Mouse (Mus musculus) hindbrain, embryonic 16.5 days (tissue): ENCODE data around the gene Acsm5. TPM values are rescaled to one million over a fixed set of nuclear protein-coding genes. Genes with fewer than 3 reads are reported as not detected.

Experiments
- ATAC-seq: fragments of 200-750 bp; cut with Nextera tagmentation; 2 replicates; pipeline ENCODE4 v1.8.0; 2017; ENCODE audit warnings: moderate TSS enrichment, moderate library complexity
- H3K27ac ChIP-seq: fragments of 300-500 bp; sonication (generic); 2 replicates; pipeline ENCODE4 v1.5.1; 2014; ENCODE audit warnings: low read depth, mild to moderate bottlenecking, control low read depth, low read length, moderate library complexity
- H3K27me3 ChIP-seq: fragments of 300-500 bp; sonication (generic); replicated peaks from 2 replicates; pipeline ENCODE4 v1.6.1; 2014; ENCODE audit warnings: low read length; ENCODE audit not compliant: control insufficient read depth, insufficient read depth
- H3K36me3 ChIP-seq: fragments of 300-500 bp; sonication (generic); 2 replicates; pipeline ENCODE4 v1.6.1; 2014; ENCODE audit warnings: mild to moderate bottlenecking, low read length, moderate library complexity, mixed read lengths; ENCODE audit not compliant: control insufficient read depth, insufficient read depth
- H3K4me1 ChIP-seq: fragments of 300-500 bp; sonication (generic); 2 replicates; pipeline ENCODE4 v1.6.1; 2014; ENCODE audit warnings: low read depth, low read length; ENCODE audit not compliant: control insufficient read depth, insufficient read depth
- H3K4me2 ChIP-seq: fragments of 300-500 bp; sonication (generic); 2 replicates; pipeline ENCODE4 v1.6.1; 2014; ENCODE audit warnings: mild to moderate bottlenecking, low read length, control low read depth, moderate library complexity
- H3K4me3 ChIP-seq: fragments of 300-500 bp; sonication (generic); 2 replicates; pipeline ENCODE4 v1.5.1; 2014; ENCODE audit warnings: mild to moderate bottlenecking, low read length, control low read depth, moderate library complexity
- H3K9ac ChIP-seq: fragments of 300-500 bp; sonication (generic); 2 replicates; pipeline ENCODE4 v1.6.1; 2014; ENCODE audit warnings: low read depth, mild to moderate bottlenecking, control low read depth, low read length, moderate library complexity
- H3K9me3 ChIP-seq: fragments of 300-500 bp; sonication (generic); 2 replicates; pipeline ENCODE4 v1.6.1; 2014; ENCODE audit warnings: mild to moderate bottlenecking, low read length, moderate library complexity; ENCODE audit not compliant: control insufficient read depth
- WGBS: fragments of 180-500 bp; shearing (Covaris S2); extraction: QIAGEN DNeasy Blood & Tissue Kit; methylation state at CpG from one replicate; pipeline ENCODE4 v1.1.7; 2014; 5-methylcytosine and 5-hydroxymethylcytosine counted together
- polyA plus RNA-seq: library from polyadenylated mRNA; unstranded; fragments of >200 nt; fragmentation: Nextera tagmentation; extraction: Ambion mirVana; gene quantifications from 2 replicates; pipeline ENCODE4 v1.2.1, GENCODE M21; 2015

The Acsm5 gene
- polyA plus RNA-seq, 1 experiment from 2014 or later = 0.33 TPM

GRCm38 (mm10) chr7:119516272-119516558 lies 3.0 kb upstream of the Acsm5 start:
- no peak overlapping the region for H3K9ac ChIP-seq
- no peak overlapping the region for H3K27ac ChIP-seq
- no peaks in the 10 kb centered on the region for H3K36me3 ChIP-seq
- no peaks in the 10 kb centered on the region for H3K9me3 ChIP-seq
- 84% methylated on average over 7 of the region's 7 CpGs for WGBS
- no peak overlapping the region for H3K4me3 ChIP-seq
- ATAC-seq = no peak
- H3K4me1 ChIP-seq = no peaks in the 10 kb centered on the region
- no peaks in the 10 kb centered on the region for H3K27me3 ChIP-seq
- no peak overlapping the region for H3K4me2 ChIP-seq

GRCm38 (mm10) chr7:119519654-119520053 lies 391 bp downstream of the Acsm5 start:
- Histone ChIP-seq H3K27ac (no peak overlapping the region), H3K36me3 (no peaks in the 10 kb centered on the region), H3K9ac (no peak overlapping the region), H3K4me3 (no peak overlapping the region), H3K4me2 (no peak overlapping the region), H3K27me3 (no peaks in the 10 kb centered on the region), H3K9me3 (no peaks in the 10 kb centered on the region), H3K4me1 (no peaks in the 10 kb centered on the region)
- ATAC-seq = 0 out of 2 replicates have a peak, but pooled peaks have one; percentile 30
- WGBS = 57% methylated on average over 5 of the region's 5 CpGs

DNA sequence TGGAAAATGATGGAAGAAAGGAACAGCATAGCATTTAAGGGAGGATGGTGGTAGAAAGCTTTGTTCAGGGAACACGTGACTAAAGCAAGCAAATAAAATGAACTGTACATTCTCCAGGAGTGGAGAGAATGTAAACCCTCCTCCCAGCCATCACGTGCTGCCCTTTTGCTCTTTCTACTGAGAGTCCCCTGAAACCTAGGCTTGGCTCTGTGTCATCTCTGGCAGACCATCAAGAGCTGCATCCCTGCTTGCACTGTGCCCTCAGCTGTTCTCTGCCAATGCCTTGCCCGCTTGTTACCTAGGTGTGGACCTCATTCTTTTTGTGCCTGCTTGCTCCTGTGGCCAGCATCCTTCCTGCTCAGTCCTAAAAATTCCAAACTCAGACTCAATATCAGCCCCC lies 2.6 kb downstream of the Acsm5 start:
- Histone ChIP-seq H3K36me3 (no peaks in the 10 kb centered on the region), H3K4me3 (no peak overlapping the region), H3K4me1 (peaks cover 3% of the 10 kb centered on the region; the same call in 1 of the 2 replicates), H3K27me3 (no peaks in the 10 kb centered on the region), H3K27ac (no peak overlapping the region), H3K9ac (no peak overlapping the region), H3K4me2 (no peak overlapping the region), H3K9me3 (no peaks in the 10 kb centered on the region)
- no peak for ATAC-seq
- 88% methylated on average over 3 of the region's 3 CpGs for WGBS

- H3K27ac ChIP-seq = no peak overlapping the region
- H3K9ac ChIP-seq = no peak overlapping the region
- H3K4me2 ChIP-seq = no peak overlapping the region
- peaks cover 3% of the 10 kb centered on the region; the same call in 1 of the 2 replicates for H3K4me1 ChIP-seq
- no peaks in the 10 kb centered on the region for H3K27me3 ChIP-seq
- no peak overlapping the region for H3K4me3 ChIP-seq
- WGBS = 69% methylated on average over 1 of the region's 1 CpGs
- no peaks in the 10 kb centered on the region for H3K36me3 ChIP-seq
- ATAC-seq = no peak
- H3K9me3 ChIP-seq = no peaks in the 10 kb centered on the region
Observed at GRCm38 (mm10) chr7:119522385-119522784, 3.1 kb downstream of the Acsm5 start.

- no peaks in the 10 kb centered on the region for H3K36me3 ChIP-seq
- H3K9me3 ChIP-seq = no peaks in the 10 kb centered on the region
- H3K27me3 ChIP-seq = no peaks in the 10 kb centered on the region
- H3K9ac ChIP-seq = no peak within 1 kb of the TSS
- no peak within 1 kb of the TSS for H3K27ac ChIP-seq
- H3K4me2 ChIP-seq = no peak within 1 kb of the TSS
- 86% methylated on average over 4 of the region's 4 CpGs for WGBS
- H3K4me1 ChIP-seq = peaks cover 3% of the 10 kb centered on the region; the same call in 1 of the 2 replicates
- no peak within 1 kb of the TSS for H3K4me3 ChIP-seq
- no peak for ATAC-seq
Observed at GRCm38 (mm10) chr7:119523389-119523788, 4.1 kb downstream of the Acsm5 start, which contains the start of gene Pdilt. Gene Pdilt, minus strand, starts transcription at chr7:119523489.

DNA sequence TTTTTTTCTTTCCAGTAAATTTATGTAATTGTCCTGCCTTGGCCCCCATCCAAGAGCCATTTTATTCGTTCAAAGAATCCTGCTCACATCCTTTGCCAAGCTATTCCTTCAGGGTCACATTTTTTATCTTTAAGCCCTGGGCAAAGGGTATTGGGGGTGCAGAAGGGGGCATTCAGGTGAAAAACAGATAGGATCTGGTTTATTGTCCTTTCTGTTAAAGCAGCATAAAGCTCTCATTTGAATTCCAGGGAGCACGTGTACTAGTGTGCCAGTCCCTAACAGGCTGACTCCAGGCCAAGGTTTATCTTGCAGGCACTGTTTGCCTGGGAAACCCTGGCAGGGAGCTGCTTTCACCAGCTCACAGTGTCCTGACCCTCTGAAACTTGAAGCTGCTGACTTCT lies 6.6 kb downstream of the Acsm5 start:
- H3K9me3 ChIP-seq = no peaks in the 10 kb centered on the region
- ATAC-seq = peak; percentile 76
- no peaks in the 10 kb centered on the region for H3K27me3 ChIP-seq
- WGBS = 33% methylated on average over 2 of the region's 2 CpGs
- no peak overlapping the region for H3K27ac ChIP-seq
- H3K4me1 ChIP-seq = peaks cover 3% of the 10 kb centered on the region; the same call in 1 of the 2 replicates
- peak overlapping the region; percentile 5; the same call in 1 of the 2 replicates for H3K9ac ChIP-seq
- H3K4me2 ChIP-seq = no peak overlapping the region
- H3K36me3 ChIP-seq = no peaks in the 10 kb centered on the region
- H3K4me3 ChIP-seq = no peak overlapping the region

GRCm38 (mm10) chr7:119526486-119526885 lies 7.2 kb downstream of the Acsm5 start:
- H3K27ac ChIP-seq = no peak overlapping the region
- H3K9me3 ChIP-seq = no peaks in the 10 kb centered on the region
- no peaks in the 10 kb centered on the region for H3K36me3 ChIP-seq
- peaks cover 3% of the 10 kb centered on the region; the same call in 1 of the 2 replicates for H3K4me1 ChIP-seq
- no peak overlapping the region for H3K4me3 ChIP-seq
- H3K27me3 ChIP-seq = no peaks in the 10 kb centered on the region
- 55% methylated on average over 13 of the region's 13 CpGs for WGBS
- H3K4me2 ChIP-seq = no peak overlapping the region
- H3K9ac ChIP-seq = 0 out of 2 replicates have a peak overlapping the region, but pooled peaks have one; percentile 5
- ATAC-seq = no peak

DNA sequence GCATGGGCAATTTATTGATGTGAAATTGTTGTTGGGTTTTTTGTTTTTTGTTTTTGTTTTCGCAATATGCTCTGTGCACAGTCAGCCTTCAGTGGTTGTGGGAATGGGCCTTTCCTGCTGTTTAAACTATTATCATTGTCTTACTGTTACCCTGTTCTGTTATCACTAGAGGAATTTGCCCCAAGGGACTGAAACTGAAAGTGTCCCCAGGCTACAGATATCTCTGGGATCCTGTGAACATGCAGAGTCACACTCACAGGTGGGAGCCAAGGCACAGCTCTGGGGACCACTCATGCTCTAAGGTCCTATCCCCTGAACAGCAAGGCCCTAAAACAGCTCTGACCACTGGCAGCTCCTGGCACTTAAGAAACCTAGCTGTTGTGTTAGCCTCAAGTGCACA lies 7.9 kb downstream of the Acsm5 start:
- Histone ChIP-seq H3K9ac (no peak overlapping the region), H3K27me3 (no peaks in the 10 kb centered on the region), H3K9me3 (no peaks in the 10 kb centered on the region), H3K27ac (no peak overlapping the region), H3K4me1 (peaks cover 3% of the 10 kb centered on the region; the same call in 1 of the 2 replicates), H3K36me3 (no peaks in the 10 kb centered on the region), H3K4me2 (no peak overlapping the region), H3K4me3 (no peak overlapping the region)
- ATAC-seq = no peak
- WGBS = 90% methylated on average over 1 of the region's 1 CpGs

- WGBS = 58% methylated on average over 2 of the region's 2 CpGs
- Histone ChIP-seq H3K4me3 (no peak overlapping the region), H3K27ac (no peak overlapping the region), H3K4me2 (no peak overlapping the region), H3K9me3 (no peaks in the 10 kb centered on the region), H3K36me3 (no peaks in the 10 kb centered on the region), H3K4me1 (peaks cover 3% of the 10 kb centered on the region; the same call in 1 of the 2 replicates), H3K9ac (no peak overlapping the region), H3K27me3 (no peaks in the 10 kb centered on the region)
- ATAC-seq = no peak
Observed at GRCm38 (mm10) chr7:119527548-119527947, 8.3 kb downstream of the Acsm5 start.

DNA sequence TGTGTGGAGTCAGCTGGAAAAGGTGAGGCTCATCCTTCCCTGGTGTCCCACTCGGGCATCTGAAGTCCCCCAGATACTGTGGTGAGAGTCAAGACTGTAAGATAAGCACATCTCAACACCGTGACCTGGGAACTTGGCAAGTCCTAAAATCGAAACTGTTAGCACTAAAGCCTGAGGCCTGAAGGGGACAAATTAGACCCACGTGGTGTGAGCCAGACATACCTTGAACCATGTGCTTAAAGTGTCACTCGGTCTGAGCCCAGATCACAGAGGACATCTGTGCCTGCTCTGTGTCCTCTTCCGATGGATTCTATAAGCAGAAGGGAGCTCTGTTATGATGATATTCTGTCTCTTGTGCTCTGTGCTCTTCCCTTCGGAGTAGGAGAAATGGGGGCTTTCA lies 9.4 kb downstream of the Acsm5 start:
- no peak for ATAC-seq
- Histone ChIP-seq H3K36me3 (no peaks in the 10 kb centered on the region), H3K4me3 (no peak overlapping the region), H3K27me3 (no peaks in the 10 kb centered on the region), H3K9me3 (no peaks in the 10 kb centered on the region), H3K4me1 (peaks cover 3% of the 10 kb centered on the region; the same call in 1 of the 2 replicates), H3K4me2 (no peak overlapping the region), H3K9ac (no peak overlapping the region), H3K27ac (no peak overlapping the region)
- WGBS = 87% methylated on average over 7 of the region's 7 CpGs
